9 mouse cellular contexts compared by ENCODE assay signal in genomic region chr5:106417210-106417609, GRCm38 (mm10). TPM values are rescaled to one million over a fixed set of nuclear protein-coding genes. Genes with fewer than 3 reads are reported as not detected.
DNase-seq lines count a peak whose midpoint lies in the region; ATAC-seq and TF ChIP-seq lines count a peak whose summit lies in the region.
"Had no signal": no experiment of that assay in that cellular context is flagged by ENCODE, and none has a peak within 500 bp of the region (broad histone marks: within the 10 kb centered on the region; RNA-seq: fewer than 3 reads in every experiment).

No protein-coding gene starts in this region.

- no peaks in the 10 kb centered on the region for H3K9me3 ChIP-seq in heart, embryonic 11.5 days (replicated peaks; ENCODE audit: control insufficient read depth, low read length)

- peak; percentile 45 for TF ChIP-seq CTCF in heart, adult 2 months (IDR thresholded peaks at IDR 0.05)

- H3K36me3 ChIP-seq in heart, adult 2 months (ENCODE audit: control insufficient read depth, insufficient read depth, low read length) = no peaks in the 10 kb centered on the region
- no peaks in the 10 kb centered on the region for H3K36me3 ChIP-seq in heart, embryonic 11.5 days (ENCODE audit: control insufficient read depth, insufficient read depth, low read length)

- no peak for TF ChIP-seq EP300 in heart, adult 2 months (IDR thresholded peaks at IDR 0.05; ENCODE audit: insufficient read depth, low read depth, low read length)

- H3K27me3 ChIP-seq in heart, adult 2 months (ENCODE audit: control insufficient read depth, insufficient read depth, low read length) = no peaks in the 10 kb centered on the region
- H3K27me3 ChIP-seq in heart, embryonic 11.5 days (ENCODE audit: control insufficient read depth, insufficient read depth, low read length) = no peaks in the 10 kb centered on the region

- intact Hi-C loops in heart, adult 2 months (cut with DNase I) = no loop called here

- DNase-seq in heart, adult 2 months = no peak
- DNase-seq in ovary, postnatal 36 days (ENCODE audit: low spot score) = peak; percentile 4
- DNase-seq in ovary, adult 18-20 months (ENCODE audit: low spot score) = no peak
- peak; percentile 73 for DNase-seq in embryo, embryonic 10.5 days (ENCODE audit: low spot score)
- DNase-seq in testis, postnatal 10 days (ENCODE audit: low spot score) = peak; percentile 63
- DNase-seq in layer of hippocampus, postnatal 25 days (ENCODE audit: extremely low spot score in 1 of 2, low spot score in 1 of 2) = no peak

- ATAC-seq in heart, embryonic 11.5 days (replicated peaks; ENCODE audit: insufficient number of reproducible peaks, low FRiP score, low TSS enrichment) = no peak
- no peak for ATAC-seq in megakaryocyte, adult 5-6 weeks (ENCODE audit: poor library complexity, severe bottlenecking)

- H3K9ac ChIP-seq in heart, adult 2 months (ENCODE audit: low read depth, low read length) = no peak overlapping the region
- no peak overlapping the region for H3K9ac ChIP-seq in heart, embryonic 11.5 days (ENCODE audit: low read depth, low read length)

- H3K4me3 ChIP-seq in heart, adult 2 months = no peak overlapping the region
- H3K4me3 ChIP-seq in heart, embryonic 11.5 days (ENCODE audit: low read depth, low read length) = no peak overlapping the region

- no peaks in the 10 kb centered on the region for H3K79me2 ChIP-seq in heart, adult 2 months (replicated peaks; ENCODE audit: control insufficient read depth, insufficient read depth, low read length)

- no peak for TF ChIP-seq POLR2A in heart, adult 2 months (IDR thresholded peaks at IDR 0.05; ENCODE audit: insufficient read depth, low read depth, low read length)

- 33% methylated on average over 7 of the region's 7 CpGs for WGBS in heart, adult 2 months
- WGBS in heart, embryonic 11.5 days (ENCODE audit: insufficient replicate concordance) = 29% methylated on average over 7 of the region's 7 CpGs

- no peaks in the 10 kb centered on the region for H3K4me1 ChIP-seq in heart, adult 2 months (ENCODE audit: control insufficient read depth, insufficient read depth, low read length)
- H3K4me1 ChIP-seq in heart, embryonic 11.5 days (ENCODE audit: control insufficient read depth, insufficient read depth, low read length) = no peaks in the 10 kb centered on the region

- H3K4me2 ChIP-seq in heart, embryonic 11.5 days = no peak overlapping the region

- no peak overlapping the region for H3K27ac ChIP-seq in heart, adult 2 months
- H3K27ac ChIP-seq in heart, embryonic 11.5 days (ENCODE audit: low read depth, low read length) = no peak overlapping the region

RNA-seq across cellular contexts. Expression of gene Barhl2, which starts 40.8 kb away (rescaled TPM):
- total RNA-seq in heart, adult 2 months (2021) = not detected
- not detected in 2 replicates for polyA plus RNA-seq in heart, adult 2 months (2012; rRNA removed)
- polyA plus RNA-seq in heart, embryonic 11.5 days (2014; fragmentation: Nextera tagmentation; extraction: Ambion mirVana) = not detected in 2 replicates
- total RNA-seq in megakaryocyte, adult 5-6 weeks (2015) = not detected in 2 replicates
- total RNA-seq in megakaryocyte, adult 5-6 weeks (2017) = not detected in 2 replicates
- under 1 TPM; 0.12 to 0.26 TPM for total RNA-seq in layer of hippocampus, postnatal 25 days (2021)
- polyA plus RNA-seq: heart, embryonic 14.5 days had no signal

Comparison
In these comparisons a context has a peak if more than half of its experiments do, and no peak if none do; other contexts are left out.
1. DNase-seq: peak in ovary, postnatal 36 days (single experiment), embryo, embryonic 10.5 days (single experiment) and testis, postnatal 10 days (single experiment); none in heart, adult 2 months (0 of 2), ovary, adult 18-20 months (single experiment) and layer of hippocampus, postnatal 25 days (0 of 2).